Mouse (Mus musculus) kidney, adult 18-20 months (tissue): Measurements from ENCODE around the gene Fbxo40.
A peak's percentile ranks its signal among the peaks of the same experiment; 100 is the strongest.

Experiments used
- DNase-seq: peaks from one replicate; pipeline ENCODE4 v3.0.0; 2021

Fbxo40 gene

DNA sequence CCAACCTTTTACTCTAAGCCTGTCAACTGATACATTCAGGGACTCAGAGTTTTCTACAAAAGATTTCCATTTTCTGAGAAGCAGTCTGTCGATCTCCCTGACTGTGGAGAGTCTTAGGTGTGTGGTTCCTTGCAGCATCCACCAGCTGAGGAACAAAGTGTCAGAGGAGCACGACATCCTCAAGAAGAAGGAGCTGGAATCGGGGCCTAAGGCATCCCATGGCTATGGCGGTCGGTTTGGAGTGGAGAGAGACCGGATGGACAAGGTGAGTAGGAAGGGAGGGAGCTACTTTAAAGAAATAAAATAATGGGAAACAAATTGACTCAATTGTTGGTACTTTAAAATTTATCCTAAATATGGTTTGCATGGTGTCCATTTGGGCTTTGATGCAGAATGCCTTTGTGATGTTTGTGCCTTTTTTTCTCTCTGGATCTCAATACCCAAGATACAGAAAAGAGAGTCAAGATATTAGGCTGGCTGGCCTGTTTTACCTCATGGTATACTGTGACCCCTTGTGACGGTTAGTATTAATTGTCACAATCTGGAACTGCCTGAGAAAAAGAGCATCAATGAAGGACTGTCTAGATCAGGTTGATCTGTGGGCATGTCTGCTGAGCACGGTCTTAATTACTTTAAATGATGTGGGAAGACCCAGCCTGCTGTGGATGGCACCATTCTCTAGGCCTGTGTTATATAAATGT, 43.7 kb downstream of the Fbxo40 start:
- DNase-seq, result no peak

DNA sequence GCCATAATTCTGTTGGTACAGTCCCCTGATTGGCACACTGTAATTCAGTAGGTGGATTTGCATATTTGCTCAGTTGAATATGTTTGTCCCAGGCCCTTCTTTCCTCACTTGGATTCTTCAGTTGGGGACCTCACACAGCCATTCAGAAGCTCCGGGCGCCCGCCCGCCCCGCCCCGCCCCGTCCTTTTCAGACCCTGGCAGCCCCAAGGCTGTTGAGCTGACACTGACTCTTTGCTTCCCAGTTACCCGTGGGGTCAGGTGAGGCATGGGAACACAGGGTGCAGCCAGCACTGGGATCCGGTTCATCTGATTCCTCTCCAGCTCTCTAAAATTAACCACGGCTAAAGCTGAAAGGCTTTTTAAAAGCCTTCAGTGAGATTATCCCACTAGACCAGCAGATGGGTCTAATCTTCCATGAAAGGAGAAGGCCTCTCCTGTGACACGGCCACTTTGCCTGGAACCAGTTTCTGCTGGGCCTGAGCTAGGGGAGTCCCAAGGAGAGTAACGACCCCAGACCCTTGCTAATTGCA, 45.3 kb downstream of the Fbxo40 start:
- peak; percentile 72 for DNase-seq

DNA sequence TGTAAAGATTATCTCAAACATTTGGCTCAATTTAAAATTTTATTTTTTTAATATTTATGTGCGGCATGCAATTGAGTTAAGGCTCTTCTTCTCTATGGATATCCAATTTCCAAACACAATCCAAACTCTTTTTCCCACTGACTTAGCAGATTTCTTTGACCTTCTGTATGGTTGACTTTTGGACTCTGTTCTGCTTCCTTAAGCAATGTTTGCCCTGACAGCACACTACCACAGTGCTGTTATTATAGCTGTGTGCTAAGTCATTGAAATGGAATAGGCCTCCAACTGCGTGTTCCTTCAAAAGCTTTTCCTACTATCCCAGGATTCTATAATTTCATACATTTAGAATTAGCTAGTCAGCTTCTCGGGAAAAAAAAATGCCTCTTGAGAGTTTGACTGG, 46.7 kb downstream of the Fbxo40 start:
- no peak for DNase-seq

DNA sequence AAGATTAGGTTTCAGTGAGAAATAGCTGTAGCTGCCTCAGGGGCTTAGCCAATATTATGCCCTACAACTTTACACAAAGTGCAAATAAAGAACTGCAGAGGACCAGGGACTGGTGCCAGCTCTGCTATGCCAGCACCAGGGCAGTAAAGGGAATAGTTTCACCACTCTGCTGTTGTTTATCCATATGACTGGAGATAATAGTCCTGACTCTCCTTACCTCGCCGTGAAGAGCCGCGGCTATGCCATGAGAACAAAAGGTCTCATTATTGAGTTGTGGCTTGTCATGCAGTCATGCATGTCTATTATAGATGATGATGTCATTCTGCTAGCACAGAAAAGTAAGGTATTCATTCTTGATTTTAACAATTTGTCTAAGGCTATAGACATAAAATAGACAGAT, 48.4 kb downstream of the Fbxo40 start:
- DNase-seq, result no peak

DNA sequence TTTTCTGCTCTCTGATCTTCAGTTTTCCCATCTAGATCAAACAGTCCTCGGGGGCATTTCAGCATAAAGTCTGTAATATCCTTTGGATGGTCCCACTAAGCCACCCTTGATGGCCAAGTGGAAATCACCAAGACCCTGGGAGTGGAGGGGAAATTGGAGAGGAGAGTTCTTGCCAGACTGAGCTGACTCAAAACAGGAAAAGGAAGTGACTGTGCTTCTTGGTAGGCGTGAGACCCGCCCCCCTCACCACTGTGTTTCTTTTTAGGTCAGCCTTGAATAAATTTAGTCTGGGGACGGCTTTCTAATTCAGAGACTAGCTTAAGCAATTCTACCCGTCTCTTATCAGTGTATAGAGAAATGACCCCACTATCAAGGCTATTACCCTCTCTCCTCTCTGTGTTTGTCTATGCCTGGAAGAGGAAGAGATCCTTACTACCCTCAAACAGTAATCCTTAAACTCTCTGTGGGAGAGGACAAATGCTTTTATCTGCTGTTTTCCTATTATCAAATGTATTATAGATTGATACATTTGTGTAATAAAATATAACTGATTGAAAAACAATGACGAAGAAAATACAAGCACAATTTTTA, 49.0 kb downstream of the Fbxo40 start:
- no peak for DNase-seq

DNA sequence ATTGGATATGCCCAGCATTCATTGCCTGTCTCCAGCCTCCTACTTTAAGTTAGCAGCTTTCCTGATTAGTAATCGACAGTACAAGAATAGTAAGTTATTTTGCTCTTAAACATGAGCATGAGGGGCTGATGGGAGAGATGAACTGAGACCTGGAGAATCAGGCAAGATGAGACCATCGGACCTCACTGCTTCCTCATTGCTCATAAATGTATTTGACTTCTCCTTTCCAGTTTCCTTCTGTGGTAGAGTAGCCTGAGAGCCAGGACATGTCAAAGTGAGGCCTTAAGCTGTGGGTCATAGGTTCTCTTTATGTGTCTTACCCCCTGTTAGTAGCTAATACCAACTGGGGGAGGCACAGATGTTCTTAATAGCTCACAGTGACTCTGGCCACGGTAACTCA, 54.5 kb downstream of the Fbxo40 start:
- no peak for DNase-seq

DNA sequence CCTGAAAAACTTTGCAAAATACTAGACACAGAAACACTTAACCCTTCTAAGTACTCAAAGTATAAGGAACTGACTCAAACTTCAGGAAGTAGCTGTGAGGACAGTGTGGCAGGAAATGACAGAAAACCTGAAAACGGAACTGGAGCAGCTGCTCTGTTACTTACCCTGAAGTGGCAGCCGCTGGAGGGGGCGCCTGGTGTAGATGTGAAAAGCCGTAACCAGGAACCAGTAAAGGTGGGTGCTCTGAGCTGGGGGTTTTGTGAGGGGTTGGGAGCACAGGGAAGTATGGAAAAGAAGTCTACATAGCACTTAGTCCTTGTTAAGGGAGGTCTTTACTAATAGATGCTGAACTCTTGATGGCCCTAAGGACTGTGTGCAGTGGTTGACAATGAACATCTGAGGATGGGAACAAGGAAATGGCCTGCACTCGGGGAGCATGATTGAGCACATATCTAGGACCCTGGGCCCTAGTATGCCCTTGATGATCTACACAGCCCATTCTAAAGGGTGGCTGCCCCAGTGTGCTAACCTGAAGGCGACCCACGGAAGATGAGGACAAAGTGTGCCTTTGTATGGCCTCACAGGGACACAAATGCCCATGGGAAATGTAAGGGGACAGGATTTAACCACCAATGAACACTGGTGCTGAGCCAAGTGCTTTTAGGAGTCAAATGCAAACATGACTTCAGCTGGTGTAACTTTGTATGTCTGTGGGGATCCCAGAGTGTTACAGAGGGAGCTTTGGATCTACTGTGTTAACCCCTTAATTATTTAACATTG, 55.2 kb downstream of the Fbxo40 start, which contains the start of gene Hcls1:
Hcls1 (plus strand) TSS at position 143 of the 780 bp plus-strand sequence.
- DNase-seq, result no peak

DNA sequence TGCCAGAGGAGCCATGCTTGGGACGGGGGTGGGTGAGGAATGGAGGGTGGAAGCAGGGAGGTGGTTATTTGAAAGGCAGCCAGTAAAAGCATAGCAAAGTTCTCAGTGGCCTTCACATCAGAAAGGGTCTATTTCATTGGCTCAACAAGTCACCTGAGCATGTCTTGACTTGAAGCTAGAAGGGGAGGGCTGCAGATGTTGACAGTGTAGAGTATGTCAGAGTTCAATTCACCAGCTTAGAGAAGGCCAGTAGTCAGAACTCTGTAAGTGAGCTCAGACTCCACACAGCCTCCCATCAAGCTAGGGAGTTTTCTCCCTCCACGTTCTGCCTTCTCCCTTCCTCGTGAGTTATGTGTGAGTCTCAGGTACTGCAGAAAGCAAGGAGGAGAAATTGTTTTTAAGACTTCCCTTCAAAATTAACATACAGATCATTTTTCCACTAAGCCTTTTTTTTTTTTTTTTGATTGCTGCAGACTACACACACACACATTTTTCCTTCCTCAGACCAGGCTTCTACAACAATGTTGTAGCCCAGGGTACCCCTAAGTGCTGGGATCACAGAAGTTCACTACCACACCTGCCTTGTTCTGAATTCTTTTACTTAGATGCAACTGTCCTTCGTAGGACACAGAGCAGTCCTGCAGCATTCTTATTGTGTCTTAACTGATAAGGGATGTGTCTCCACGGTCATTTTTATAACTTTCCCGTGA, 56.0 kb downstream of the Fbxo40 start:
- no peak for DNase-seq

DNA sequence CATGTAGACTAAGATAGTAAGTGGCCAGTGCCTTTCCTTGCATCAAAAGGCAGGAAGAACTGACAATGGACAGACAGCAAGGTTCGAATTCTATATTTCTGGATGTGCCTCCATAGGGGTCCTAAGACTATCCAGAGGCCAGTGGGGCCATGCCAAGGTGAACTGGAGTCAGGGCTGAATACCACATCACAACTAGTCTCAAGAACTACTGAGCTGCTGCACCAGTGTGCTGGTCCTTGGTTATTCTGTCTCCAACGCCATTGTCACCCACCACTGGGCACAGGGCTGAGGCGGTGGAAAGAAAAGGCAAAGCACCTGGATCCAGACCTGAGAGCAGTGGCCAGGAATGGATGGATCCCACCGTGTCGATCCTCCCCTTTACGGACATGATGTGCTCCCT, 57.7 kb downstream of the Fbxo40 start:
- no peak for DNase-seq

DNA sequence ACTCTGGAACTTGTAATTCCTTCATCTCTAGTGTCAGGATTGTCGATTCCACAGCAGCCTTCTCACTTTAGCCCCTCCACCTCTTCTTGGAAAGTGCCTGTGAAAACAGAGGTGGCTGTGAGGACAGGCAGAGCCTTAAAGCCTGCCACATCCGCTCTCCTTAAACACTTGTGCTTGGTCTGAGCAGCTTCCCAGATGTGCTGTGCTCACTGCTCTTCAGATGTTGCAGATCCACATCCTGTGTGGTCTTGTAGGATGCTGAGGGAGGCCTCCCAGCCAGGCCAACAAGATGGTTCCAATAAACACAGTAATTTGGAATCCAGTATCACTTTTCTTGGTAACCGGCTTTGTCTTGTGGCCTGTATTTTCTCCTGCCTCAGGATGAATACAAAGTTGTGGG, 58.3 kb downstream of the Fbxo40 start:
- no peak for DNase-seq

DNA sequence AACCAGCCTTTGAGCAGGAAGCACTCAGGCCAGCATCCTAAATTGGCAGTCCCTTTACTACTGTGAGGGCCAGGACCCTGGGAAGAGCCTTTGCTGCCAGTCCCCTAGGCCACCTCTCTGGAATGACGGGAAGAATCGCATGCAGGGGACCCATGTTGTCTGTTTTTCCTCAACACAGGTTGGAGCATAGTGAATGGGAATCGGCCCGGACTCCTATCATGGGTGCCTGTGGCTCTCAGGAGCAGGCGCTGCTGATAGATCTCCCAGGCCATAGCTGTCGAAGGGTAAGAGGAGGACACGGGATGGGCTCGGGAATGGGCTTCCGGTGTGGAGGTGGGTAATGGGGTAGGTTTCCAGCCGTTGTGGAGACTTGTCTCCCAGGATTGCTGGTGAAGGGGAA, 58.9 kb downstream of the Fbxo40 start:
- DNase-seq, result no peak

DNA sequence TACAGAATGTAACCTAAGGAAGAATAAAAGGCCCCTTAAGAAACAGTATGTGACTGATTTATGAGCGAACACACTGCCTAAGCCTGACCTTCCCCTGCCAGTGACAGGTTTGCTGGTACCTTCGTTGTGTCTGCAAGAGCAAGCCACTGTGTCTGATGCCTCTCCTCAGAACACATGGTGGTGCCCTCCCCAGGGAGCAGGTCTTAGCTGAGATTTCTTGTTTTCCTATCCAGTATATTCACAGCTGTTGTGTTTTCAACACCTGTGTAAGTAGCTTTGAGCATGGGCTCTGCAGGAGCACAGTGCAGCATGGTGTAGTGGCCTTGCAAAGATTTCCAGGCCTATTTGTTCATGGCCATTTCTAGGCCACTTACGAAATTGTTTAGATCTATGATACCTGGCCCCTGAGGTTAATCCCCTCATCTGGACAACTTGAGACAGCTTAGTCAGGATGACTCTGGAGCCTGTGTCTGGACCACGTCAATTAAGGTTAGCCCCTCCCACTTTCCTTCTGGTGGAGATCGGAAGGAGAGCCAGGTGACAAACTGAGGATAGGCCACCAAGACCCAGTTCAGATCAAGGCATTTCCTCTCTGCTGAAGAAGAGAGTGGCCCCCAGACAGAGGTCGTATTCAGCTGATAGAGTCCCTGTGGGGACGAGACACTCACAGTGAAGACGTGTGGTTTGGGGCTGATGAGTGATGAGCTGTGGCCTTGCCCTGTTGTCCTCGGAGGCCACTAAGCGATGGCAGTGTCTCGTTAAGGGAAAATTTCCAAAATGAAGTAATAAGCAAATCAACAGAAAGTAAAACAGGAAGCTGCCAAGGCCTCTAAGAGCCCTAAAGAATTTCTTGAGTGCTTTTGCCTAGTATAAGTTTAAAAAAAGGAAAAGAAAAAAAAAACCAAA, 59.8 kb downstream of the Fbxo40 start:
- DNase-seq, result no peak

DNA sequence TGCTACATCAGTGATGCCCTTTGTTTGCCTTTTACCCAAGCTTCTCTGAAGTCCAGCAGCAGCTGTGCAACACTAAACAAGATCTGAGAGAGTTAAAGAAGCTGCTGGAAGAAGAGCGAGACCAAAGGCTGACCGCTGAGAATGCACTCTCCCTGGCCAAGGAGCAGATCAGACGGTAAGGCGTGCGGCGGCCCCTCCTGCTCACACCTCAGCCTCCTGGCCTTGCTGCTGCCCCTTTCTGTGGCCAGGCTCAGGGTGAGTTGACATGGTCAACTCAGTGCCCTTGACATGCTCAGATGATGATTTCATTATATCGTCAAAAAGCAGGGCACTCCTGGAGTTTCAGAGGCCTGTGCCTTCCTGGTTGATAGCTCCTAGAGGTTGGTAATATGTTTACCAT, 61.1 kb downstream of the Fbxo40 start:
- DNase-seq, result no peak

DNA sequence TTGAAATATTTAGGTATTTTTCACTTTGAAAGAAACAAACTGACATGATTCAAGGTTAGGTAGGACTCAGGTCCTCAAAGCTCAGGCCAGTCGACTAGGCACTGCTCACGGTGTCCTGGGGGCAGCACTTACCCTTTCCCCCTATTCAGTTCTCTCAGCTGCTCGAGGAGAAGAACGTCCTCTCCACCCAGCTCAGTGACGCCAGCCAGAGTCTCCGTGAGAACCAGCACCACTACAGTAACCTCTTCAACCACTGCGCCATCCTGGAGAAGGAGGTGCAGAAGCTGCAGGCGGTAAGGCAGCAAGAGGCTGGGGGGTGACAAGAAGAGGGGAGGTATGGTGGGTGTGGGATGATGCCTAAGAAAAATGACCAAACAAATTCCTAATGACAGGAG, 62.2 kb downstream of the Fbxo40 start:
- no peak for DNase-seq

DNA sequence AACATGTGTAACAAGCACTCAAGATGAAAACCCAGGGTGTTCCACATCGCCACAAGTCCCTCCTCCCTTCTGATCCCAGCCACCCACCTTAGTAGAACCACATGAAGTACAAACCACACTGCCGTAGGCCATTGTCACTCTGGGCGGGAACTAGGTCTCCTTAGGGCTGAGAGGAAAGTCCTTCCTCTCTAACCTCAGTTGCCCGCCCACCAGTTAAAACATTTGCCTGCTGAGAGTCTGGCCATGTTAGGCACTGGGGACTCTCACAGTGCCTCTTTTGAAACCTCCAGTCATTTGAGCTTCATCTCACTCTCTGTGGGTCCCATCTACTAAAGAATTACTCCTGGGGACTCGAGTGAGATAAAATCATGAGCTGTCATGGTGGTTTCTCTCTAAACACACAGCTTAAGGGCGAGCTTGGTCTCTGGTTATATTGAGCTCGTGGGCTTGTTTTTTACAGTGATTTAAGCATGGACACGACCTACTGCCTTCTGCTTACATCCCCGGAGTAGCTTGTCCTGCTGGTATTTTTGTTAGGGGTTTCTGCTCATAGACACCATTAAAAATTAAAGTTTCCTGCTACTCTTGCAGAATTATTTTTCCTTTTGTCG, 62.7 kb downstream of the Fbxo40 start:
- no peak for DNase-seq

DNA sequence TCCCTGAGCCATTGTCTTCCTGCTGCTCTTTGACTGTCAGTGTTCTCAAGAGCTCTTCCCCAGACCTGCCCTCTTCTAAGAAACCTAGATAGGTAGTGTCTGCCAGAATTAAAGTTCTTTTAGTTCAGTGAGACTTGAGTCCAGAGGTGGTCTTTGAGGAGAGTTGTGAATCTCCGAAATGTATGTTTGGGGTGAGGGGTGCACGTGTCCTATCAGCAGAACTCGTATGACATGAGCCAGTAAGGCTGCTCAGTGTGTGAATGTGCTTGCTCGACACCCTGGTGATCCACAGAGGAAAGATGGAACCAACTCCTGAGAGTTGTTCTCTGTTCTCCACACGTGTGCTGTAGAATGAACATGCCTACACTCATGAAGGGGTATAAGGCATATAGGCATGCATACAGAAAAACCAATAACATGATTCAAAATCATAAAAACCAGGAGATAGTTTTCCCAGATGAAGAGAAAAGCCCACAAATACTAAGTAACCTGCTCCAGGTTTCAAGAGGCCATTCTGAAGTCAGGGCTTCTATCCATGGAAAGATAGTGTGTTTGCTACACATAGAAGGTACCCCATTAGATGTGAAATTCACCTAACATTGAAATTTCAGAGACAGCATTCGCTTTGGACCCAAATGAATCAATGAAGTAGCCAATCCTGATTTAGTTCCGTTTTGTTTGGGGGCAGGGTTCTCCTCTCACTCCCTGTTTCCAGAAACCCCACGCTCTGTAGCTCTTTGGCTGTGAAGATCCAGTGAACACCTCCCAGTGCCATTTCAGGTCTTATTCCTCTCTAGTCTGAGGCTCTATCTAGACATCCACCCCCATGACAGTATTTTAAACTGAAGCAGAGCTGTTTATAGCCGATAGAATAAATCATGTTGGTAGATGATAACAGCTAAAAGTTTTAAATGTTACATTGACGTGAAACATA, 63.5 kb downstream of the Fbxo40 start:
- DNase-seq, result no peak

DNA sequence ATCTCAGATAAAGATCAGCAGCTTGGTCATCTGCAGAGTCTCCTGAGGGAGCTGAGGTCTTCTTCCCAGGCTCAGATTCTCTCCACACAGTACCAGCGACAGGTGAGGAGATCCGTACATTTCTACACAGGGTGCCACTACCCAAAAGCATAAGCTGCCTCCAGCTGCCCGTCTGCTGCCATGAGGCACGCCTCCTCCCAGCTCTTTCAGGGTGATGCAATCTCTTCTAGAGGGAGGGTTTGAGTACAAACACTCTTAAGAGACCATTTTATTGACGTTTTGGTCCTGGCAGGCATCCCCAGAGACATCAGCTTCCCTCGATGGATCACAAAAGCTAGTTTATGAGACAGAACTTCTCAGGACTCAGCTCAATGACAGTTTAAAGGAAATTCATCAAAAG, 64.5 kb downstream of the Fbxo40 start:
- no peak for DNase-seq

DNA sequence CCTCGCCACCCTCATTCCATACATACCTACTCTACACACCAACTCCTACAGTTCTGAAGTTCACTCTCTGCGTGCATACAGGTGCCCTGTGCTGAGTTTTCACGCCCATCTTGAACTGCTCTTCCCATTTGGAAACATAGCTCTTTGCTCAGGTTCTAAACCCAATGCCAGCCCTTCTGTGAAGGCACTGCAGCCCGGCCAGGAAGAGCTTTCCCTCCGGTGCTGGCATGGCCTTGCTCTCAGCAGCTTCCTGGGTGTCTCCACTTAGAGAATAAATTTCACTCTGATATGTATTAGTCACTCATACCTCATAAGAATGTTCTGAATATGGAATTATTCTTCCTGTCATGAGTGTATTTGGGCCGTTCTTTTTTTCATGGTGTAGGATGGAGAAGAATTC, 64.9 kb downstream of the Fbxo40 start:
- no peak for DNase-seq

DNA sequence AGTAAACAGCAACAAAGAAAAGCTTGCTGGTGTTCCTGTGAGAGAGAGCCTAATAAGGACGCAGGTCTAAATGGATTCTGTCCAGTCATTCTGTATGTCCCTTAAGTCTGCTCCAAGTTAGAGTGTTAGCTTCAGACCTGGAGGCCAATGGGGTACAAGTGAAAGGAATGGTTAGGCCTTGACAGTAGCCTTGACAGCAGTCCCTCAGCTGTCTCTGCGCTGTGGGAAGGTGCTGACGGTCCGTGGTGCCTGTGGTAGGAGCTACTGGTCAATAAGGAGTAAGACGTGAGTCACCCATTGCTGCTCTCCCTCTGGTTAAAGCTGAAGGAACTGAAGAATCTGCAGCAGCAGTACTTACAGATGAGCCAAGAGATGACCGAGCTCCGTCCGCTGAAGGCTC, 66.0 kb downstream of the Fbxo40 start:
- no peak for DNase-seq

DNA sequence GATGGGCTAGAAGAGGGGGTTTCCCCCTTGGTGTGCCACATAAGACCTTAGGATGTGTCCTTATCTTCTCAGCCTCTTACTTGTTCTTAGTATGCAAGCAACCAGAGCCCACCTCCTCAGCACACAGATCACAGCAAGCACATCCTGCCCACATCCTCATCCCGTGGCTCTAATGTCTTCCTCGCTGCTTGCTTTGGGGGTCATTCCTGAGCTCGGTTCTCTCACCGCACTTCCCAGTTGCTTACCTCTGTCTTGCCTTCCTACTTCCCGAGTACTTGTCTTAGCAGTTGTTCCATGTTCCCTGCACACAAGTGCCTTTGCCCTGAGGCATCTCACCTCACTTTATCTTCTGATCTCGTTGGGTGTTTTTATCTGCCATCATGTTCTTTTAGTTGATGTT, 68.3 kb downstream of the Fbxo40 start:
- no peak for DNase-seq
